Mouse (Mus musculus) bone marrow, adult 2 months (tissue): ENCODE measurements at regions not wholly inside any gene's neighbourhood (a gene's known extent, or its start where the extent isn't known, plus 50 kb on each side); places are given as distances from the start of the nearest gene placed in this dataset.

Source experiments
- H3K27ac ChIP-seq: fragments of 200-500 bp; 2 replicates; pipeline ENCODE4 v1.5.1; 2012; ENCODE audit warnings: low read depth, mild to moderate bottlenecking, control low read depth, inconsistent platforms, low read length; ENCODE audit not compliant: control insufficient read depth, poor library complexity, insufficient read depth
- H3K4me1 ChIP-seq: fragments of 200-500 bp; 2 replicates; pipeline ENCODE4 v1.6.1; 2011; ENCODE audit warnings: low read length; ENCODE audit not compliant: control insufficient read depth, insufficient read depth
- H3K4me3 ChIP-seq: fragments of 200-500 bp; replicated peaks from 2 replicates; pipeline ENCODE3; 2011; ENCODE audit warnings: mild to moderate bottlenecking, low read depth, low read length, control low read depth; ENCODE audit not compliant: control insufficient read depth
- CTCF ChIP-seq: fragments of 200-500 bp; IDR thresholded peaks from 2 replicates; pipeline ENCODE4 v1.5.1; 2011; ENCODE audit warnings: low read length, control low read depth; ENCODE audit not compliant: control insufficient read depth, insufficient read depth
- POLR2A ChIP-seq: fragments of 200-500 bp; IDR thresholded peaks from 2 replicates; pipeline ENCODE4 v1.6.1; 2011; ENCODE audit warnings: low read depth, mild to moderate bottlenecking, control low read depth, low read length, borderline replicate concordance; ENCODE audit not compliant: control insufficient read depth
- WGBS: fragments of 180-500 bp; shearing (Covaris S2); methylation state at CpG from one replicate; pipeline ENCODE4 v1.1.7; 2018; 5-methylcytosine and 5-hydroxymethylcytosine counted together

DNA sequence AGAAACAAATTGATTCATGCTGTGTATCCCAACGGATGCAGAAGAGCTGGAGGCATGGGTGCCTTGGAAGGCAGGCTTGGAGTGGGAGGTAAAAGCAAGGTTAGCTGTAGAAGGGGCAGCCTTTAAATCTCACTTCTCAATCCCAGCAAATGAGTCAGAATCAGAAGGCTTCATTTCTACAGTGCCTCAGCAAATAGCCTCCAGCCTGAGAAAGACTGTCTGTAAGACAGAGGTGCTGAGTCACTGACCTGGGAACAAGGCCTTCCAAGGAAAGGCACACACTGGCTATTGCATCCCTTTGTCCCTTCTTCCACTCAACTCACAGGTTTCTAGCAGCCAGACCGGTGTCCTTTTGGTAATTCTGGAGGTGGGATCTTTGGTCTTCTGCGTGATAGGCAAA lies 63.7 kb upstream of the Mbnl2 start:
- 82% methylated on average over 3 of the region's 3 CpGs for WGBS
- TF ChIP-seq POLR2A: no peak
- TF ChIP-seq CTCF: no peak
- H3K4me3 ChIP-seq: no peak overlapping the region

DNA sequence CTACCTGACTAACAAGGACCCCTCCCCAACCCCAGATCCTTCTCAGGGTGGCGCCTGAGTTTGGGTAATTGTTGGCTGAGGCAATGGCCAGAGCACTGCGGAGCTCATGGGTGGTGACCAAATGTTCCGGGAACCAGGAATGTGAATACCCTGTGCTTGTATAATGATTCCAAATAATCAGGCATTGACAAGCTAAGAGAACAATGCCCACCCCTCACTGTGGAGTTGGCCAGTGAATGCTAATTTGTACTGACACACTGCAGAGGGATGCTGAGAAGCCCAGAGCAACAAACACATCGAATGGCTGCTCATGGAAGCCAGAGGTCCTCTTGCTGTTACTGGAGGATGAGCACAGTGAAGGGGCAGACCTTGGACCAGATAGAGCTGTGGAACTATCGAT lies 62.8 kb upstream of the Mbnl2 start:
- TF ChIP-seq POLR2A (no peak), CTCF (no peak)
- Histone ChIP-seq H3K4me3 (no peak overlapping the region), H3K4me1 (no peaks in the 10 kb centered on the region; the same call in 1 of the 2 replicates), H3K27ac (no peak overlapping the region)
- 83% methylated on average over 5 of the region's 5 CpGs for WGBS

More for the DNA sequence above, 63.7 kb upstream of the Mbnl2 start:
- H3K27ac ChIP-seq: no peak overlapping the region
- H3K4me1 ChIP-seq: no peaks in the 10 kb centered on the region; the same call in 1 of the 2 replicates

DNA sequence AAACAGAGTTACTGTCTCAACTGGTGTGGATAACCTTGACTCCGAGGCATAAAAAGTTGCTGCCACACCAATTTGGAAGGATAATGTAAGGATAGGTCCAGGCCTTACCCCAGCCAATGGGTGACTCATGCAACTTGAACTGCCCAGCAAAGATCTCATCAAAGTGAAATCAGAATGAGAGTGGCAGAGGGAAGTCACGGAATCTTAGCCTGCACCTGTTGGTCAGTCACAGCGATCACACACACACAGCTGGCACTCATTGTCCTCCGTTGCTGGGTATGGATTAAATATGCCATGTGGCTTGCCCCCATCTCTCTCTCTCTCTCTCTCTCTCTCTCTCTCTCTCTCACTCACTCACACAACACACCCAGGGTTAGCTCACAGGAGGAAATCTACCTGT lies 56.2 kb upstream of the Mbnl2 start:
- no peak for TF ChIP-seq POLR2A
- H3K27ac ChIP-seq: no peak overlapping the region
- no peak overlapping the region for H3K4me3 ChIP-seq
- H3K4me1 ChIP-seq: peaks cover 1% of the 10 kb centered on the region; the same call in 1 of the 2 replicates
- WGBS: 87% methylated on average over 4 of the region's 4 CpGs

DNA sequence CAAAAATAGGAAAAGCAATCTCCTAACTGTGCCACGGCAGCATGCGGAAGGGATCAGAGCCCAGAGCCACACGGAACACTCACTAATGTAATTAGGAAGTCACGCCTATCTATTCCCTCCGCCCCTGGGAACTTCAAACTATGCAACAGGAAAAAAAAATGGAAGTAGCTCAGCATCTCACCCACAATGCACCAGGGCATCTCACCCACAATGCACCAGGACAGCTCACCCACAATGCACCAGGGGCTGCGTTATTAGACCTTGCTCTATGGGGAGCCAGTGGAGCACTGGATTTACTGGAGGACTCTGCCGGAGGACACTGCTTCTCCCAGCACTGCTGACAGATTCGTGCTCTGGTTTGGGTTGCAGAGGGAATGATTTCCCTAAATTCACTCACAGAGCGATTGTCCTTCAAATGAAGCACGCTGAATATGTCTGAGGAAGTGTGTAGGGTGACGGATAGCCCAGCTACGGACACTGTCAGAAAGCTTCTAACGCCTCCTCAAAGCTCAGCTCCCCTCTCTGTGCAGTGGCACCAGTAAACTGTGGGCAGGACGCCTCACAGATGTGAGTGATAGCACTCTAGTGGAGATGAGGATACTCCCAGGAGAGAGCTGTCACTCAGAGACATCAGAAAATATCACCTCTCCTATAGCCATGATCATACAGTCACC lies 51.8 kb upstream of the Mbnl2 start:
- H3K4me1 ChIP-seq: peaks cover 1% of the 10 kb centered on the region; the same call in 1 of the 2 replicates
- 83% methylated on average over 14 of the region's 14 CpGs for WGBS
- no peak overlapping the region for H3K27ac ChIP-seq
- TF ChIP-seq POLR2A (no peak), CTCF (no peak)
- H3K4me3 ChIP-seq: no peak overlapping the region

DNA sequence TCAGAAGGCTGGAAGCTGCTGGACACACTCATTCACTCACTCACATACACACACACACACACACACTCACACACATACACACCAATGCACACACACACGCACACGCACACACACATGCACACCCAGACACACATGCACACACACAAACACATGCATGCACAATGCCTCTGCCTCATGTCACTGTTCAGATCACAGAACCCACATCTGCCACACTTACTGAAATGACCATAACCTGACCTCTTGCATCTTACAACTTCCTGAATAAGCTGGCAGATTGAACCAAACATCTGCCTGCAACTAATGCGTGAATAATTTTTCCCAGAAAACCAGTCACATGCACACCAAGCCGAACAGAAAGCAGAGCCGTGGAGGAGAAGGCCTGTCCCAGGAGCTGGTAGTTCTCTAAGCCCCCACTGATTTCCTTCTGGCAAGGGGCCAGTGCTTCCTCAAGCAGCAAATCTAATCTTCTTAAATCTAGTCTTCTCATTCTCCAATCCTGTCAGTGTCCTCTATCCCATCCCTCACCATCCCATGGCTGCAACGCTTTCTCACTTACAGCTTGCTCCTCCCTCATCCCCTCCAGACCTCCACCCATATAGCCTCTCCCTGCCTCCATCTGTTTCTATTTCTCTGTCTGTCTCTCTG lies 51.1 kb upstream of the Mbnl2 start:
- H3K4me3 ChIP-seq: no peak overlapping the region
- H3K27ac ChIP-seq: no peak overlapping the region
- peaks cover 1% of the 10 kb centered on the region; the same call in 1 of the 2 replicates for H3K4me1 ChIP-seq
- WGBS: 67% methylated on average over 6 of the region's 6 CpGs
- TF ChIP-seq POLR2A (no peak), CTCF (no peak)

DNA sequence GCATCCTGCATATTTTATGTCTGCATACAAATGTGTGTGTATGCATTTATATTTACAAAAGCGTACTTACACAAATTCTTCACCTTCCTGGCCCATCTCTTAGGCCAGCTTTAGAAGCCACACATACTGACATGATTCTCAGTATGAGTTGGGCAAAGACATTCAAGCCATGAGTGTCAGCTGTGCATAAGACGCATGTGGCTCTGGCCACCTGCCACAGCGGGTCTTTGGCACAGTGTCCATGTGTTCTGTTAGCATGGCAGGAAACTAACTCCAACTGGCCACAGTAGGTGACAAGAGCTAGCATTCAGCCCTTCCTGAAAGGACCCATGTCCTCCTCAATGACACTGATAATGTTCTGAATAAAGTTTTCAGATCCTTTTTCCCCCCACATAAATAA lies 49.8 kb upstream of the Mbnl2 start:
- TF ChIP-seq CTCF: no peak
- no peak for TF ChIP-seq POLR2A
- 77% methylated on average over 3 of the region's 3 CpGs for WGBS
- H3K27ac ChIP-seq: no peak overlapping the region
- no peak overlapping the region for H3K4me3 ChIP-seq
- H3K4me1 ChIP-seq: peaks cover 1% of the 10 kb centered on the region; the same call in 1 of the 2 replicates
